Mouse (Mus musculus) thymus, adult 18-20 months (tissue): ENCODE results near the gene Cdcp1.

ENCODE experiments used
- DNase-seq, 2 experiments: peaks; one replicate each; pipeline ENCODE4 v3.0.0; 2022; ENCODE audit warnings: mixed read lengths in 2 of 2

Gene Cdcp1

GRCm38 (mm10) chr9:123215621-123216440 is at the start of gene Cdcp1:
TSS of gene Cdcp1 (minus strand) at chr9:123216038.
- no peak for DNase-seq

GRCm38 (mm10) chr9:123260611-123261021 is 44.8 kb upstream of the Cdcp1 start, which contains the start of gene Tmem158:
TSS of gene Tmem158 (minus strand) at chr9:123260764.
- peak; percentile 78 for DNase-seq

- peak; percentile 26 to 31 for DNase-seq
These were observed 44.2 kb upstream of the Cdcp1 start for GRCm38 (mm10) chr9:123259896-123260610.

GRCm38 (mm10) chr9:123259461-123259895 is 43.6 kb upstream of the Cdcp1 start:
- DNase-seq = peak; percentile 7 to 22

- no peak for DNase-seq
These were observed 43.0 kb upstream of the Cdcp1 start for GRCm38 (mm10) chr9:123258796-123259195.

GRCm38 (mm10) chr9:123255736-123256135 is 39.9 kb upstream of the Cdcp1 start:
- DNase-seq = no peak

GRCm38 (mm10) chr9:123247992-123248391 is 32.2 kb upstream of the Cdcp1 start:
- DNase-seq = no peak

- DNase-seq = no peak
These were observed 29.3 kb upstream of the Cdcp1 start for GRCm38 (mm10) chr9:123245146-123245545.

GRCm38 (mm10) chr9:123243988-123244387 is 28.1 kb upstream of the Cdcp1 start:
- no peak for DNase-seq

GRCm38 (mm10) chr9:123241191-123241590 is 25.4 kb upstream of the Cdcp1 start:
- DNase-seq = no peak

- DNase-seq = no peak
These were observed 24.9 kb upstream of the Cdcp1 start for GRCm38 (mm10) chr9:123240751-123241150.

- DNase-seq = no peak
These were observed 24.4 kb upstream of the Cdcp1 start for GRCm38 (mm10) chr9:123240271-123240670.

- no peak for DNase-seq
These were observed 23.8 kb upstream of the Cdcp1 start for GRCm38 (mm10) chr9:123239651-123240050.

GRCm38 (mm10) chr9:123238256-123239045 is 22.6 kb upstream of the Cdcp1 start:
- no peak for DNase-seq

GRCm38 (mm10) chr9:123237739-123238138 is 21.9 kb upstream of the Cdcp1 start:
- no peak for DNase-seq

- no peak for DNase-seq
These were observed 19.8 kb upstream of the Cdcp1 start for GRCm38 (mm10) chr9:123235621-123236020.

- DNase-seq = no peak
These were observed 14.0 kb upstream of the Cdcp1 start for GRCm38 (mm10) chr9:123229826-123230225.

- DNase-seq = no peak
These were observed 12.8 kb upstream of the Cdcp1 start for GRCm38 (mm10) chr9:123228671-123229070.

- DNase-seq = no peak
These were observed 11.4 kb upstream of the Cdcp1 start for GRCm38 (mm10) chr9:123227106-123227750.

GRCm38 (mm10) chr9:123224863-123225431 is 9.1 kb upstream of the Cdcp1 start:
- DNase-seq = no peak

- no peak for DNase-seq
These were observed 4.0 kb upstream of the Cdcp1 start for GRCm38 (mm10) chr9:123219826-123220225.

- DNase-seq = no peak
These were observed 2.5 kb downstream of the Cdcp1 start for GRCm38 (mm10) chr9:123213371-123213770.
